Mouse (Mus musculus): ENCODE measurements around the gene Ctdspl.

- TF ChIP-seq POLR2A (IDR thresholded peaks at IDR 0.05; ENCODE audit: control insufficient read depth, low read depth, low read length) (no peak), CTCF (IDR thresholded peaks at IDR 0.05; ENCODE audit: control insufficient read depth, insufficient read depth, insufficient replicate concordance, low read depth, low read length) (no peak)
Observed at GRCm38 (mm10) chr9:118900677-118901076, 25.6 kb upstream of the Ctdspl start.

Measured in testis, adult 2 months (tissue).